Mouse (Mus musculus) R1 (cell line): Measurements from ENCODE around the gene Ccdc36.

Experiments
- DNase-seq: peaks from one replicate; pipeline ENCODE4 v3.0.0-alpha.2; 2018; ENCODE audit warnings: low read depth, low spot score

Ccdc36 gene

DNA sequence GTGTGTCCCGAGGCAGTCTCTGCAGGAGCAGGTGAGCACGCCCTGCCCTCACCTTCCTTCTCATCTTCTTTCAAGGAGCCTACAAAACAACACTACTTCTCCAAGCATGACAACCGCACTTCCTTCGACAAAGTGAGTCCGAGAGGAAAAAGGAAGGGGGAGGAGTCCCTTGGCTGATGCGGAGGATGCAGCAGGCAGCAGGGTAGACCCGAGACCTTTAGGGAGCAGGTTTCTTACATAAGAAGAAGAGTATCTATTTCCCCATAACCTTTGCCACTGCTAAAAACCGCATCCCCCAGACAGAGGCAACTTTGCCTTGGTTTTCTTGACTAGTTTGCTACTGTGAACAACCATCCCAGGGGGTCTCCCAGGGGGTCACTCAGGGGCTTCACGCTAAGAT is 16.8 kb upstream of the Ccdc36 start:
- DNase-seq, result no peak

- DNase-seq, result no peak
Observed at GRCm38 (mm10) chr9:108441236-108441919, 13.1 kb upstream of the Ccdc36 start.

GRCm38 (mm10) chr9:108440485-108440884 is 12.2 kb upstream of the Ccdc36 start:
- DNase-seq, result no peak

DNA sequence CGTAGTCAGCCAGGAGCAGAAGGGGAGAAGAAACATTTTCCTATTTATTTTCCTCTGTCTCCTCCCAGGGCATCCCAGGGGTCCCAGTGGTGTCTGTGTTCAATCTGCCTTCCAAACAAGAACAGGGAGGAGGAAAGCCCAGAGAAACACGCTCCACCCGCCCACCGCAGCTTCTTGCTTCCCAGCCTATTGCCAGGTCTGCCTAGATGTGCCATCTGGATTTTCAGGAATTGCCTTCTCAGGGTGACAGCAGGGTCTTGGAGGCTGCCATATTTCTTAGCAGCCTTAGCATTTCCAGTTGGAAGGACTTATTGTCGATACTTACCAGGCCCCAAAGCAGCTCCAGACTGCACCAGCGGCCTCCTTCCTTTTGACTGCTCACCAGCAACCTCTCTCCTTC is 10.9 kb upstream of the Ccdc36 start:
- DNase-seq, result no peak

DNA sequence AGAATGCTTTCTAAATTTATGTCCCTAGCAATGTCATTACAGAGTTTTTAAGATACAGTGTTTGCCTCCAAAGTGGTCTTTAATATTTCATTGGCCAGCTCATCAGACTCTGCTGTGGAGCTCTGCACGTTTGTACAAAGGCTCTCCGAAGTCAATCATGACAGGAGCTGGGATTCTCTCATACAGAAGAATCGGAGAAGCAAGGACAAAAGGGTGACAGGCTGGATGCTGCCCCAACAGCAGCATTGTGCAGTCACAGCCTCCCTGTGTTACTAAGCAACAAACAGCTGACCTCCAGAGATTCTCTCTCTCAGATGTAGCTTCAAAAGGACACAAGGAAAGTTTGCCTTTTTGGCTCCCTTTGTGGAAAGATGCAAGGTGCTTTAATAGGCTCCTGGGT is 7.9 kb upstream of the Ccdc36 start, which contains the start of gene BC048562:
Gene BC048562 (plus strand): TSS at position 301 of the 400 bp plus-strand sequence.
- DNase-seq, result no peak

- peak; percentile 87 for DNase-seq
Observed at GRCm38 (mm10) chr9:108431431-108432067, 3.3 kb upstream of the Ccdc36 start.

DNA sequence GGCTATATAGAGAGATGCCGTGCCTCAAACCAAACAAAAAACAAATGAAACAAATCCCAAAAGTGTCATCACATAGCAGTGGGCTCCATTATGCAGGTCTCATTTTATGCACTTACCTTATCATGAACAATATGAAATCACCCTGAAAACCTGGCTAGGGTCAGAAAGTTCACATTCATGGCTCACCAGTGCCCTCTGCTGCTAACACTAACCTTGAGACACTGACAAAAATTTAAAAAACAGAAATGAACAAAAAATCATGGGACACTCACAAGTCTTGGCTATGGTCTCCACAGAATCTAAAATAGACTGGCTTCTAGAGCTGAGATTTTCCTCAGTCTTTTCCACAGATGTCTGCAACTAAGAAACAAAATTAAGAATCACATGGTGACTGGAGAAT is 16.1 kb downstream of the Ccdc36 start:
- peak; percentile 25 for DNase-seq

DNA sequence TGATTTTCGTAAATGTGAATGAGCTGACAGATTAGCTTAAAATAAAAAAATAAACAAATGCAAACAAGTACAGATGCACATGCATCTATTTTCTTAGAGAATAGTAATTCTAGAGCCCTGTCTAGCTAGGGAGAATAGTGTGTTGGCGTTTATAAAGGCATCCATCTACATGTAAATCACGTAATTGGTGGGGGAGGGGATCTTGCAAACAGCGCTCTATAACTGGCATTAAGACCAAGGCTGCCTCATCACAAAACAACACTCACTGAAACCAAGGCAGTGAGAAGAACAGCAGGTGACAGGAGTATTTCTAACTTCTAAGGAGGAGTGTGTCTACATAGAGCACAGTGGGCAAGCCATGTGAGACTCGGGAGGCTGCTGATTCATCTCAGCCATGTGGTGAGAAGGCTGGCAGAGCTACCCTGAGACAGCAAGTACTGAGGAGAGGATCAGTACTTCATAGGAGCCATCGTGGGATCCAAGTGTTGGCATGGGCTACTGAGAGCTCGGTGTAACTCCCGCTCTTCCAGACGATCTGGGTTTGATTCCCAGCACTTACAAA is 16.8 kb downstream of the Ccdc36 start:
- DNase-seq, result no peak

GRCm38 (mm10) chr9:108409535-108409934 is 18.7 kb downstream of the Ccdc36 start:
- DNase-seq, result no peak

GRCm38 (mm10) chr9:108404451-108404850 is 23.8 kb downstream of the Ccdc36 start:
- DNase-seq, result peak; percentile 68

DNA sequence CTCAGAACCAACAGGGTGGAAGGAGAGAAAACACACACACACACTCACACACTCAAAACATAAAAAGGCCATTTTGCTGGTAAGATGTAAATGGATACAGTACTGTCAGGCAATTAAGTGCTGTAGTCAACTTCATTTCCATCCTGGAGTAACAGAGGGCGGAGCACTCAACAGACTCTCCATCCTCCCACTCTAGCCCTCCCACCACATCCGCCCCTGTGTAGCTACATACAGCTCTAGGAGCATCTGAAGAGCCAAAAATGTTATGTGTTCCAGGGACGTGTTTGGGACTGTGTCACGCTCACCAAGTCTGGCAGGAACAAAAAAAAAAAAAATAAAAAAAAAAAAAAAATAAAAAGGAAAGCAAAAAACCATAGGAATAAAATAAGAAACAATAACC is 25.2 kb downstream of the Ccdc36 start:
- no peak for DNase-seq

DNA sequence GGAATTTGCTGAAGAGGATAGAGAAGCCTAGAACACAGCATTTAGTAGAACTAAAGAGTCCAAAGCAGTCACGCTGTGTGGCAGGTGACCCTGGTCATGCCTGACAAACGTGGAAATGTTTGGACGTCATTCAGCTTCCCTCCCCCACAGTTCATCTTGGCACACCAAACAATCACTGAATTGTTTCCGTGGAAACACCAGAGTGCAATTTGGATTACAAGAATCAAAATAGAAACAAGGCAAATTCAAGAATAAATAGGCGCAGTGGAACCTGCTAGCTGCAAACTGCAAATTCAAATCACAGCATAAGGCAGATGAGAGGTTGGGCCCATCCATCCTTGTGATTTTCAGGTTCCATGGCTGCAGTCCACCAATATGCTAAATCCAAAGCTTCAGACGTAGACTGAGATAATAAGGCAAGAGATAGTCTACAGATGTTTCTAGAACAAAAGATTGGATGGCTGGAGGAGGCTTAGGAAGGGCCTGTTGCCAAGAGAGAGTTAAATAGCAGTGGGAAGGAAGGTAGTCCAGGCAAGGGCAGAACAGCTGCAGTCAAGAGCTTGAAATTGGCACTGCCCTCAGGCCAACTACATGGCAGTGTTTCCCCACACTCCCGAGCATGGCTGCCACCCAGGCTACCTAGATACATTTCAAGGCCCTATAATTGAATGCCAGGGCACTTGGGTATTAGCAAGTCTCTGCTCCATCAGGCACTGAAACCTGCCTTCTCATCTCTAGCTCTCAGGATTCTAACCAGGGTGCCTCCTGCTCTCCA is 26.9 kb downstream of the Ccdc36 start:
- no peak for DNase-seq

- no peak for DNase-seq
Observed at GRCm38 (mm10) chr9:108398324-108398723, 30.0 kb downstream of the Ccdc36 start.

DNA sequence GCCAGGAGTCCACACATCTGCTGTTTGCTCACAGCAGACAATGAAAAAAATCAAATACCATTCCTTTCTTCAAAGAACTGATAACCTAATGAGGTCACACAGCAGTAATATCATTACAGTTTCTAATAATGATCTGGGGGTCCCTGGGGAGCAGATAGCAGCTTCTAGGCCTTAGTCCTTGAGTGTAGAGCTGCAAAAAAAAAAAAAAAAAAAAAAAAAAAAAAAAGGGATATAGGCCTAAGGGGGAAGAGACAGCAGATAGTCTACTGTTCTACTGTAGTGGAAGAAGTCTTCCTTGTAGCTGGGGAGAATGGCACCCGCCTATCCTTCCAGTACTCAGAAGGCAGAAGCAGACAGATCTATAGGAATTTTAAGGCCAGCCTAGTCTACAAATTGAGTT is 32.9 kb downstream of the Ccdc36 start:
- DNase-seq, result no peak

- DNase-seq, result no peak
Observed at GRCm38 (mm10) chr9:108394191-108394590, 34.1 kb downstream of the Ccdc36 start.

- peak; percentile 95 for DNase-seq
Observed at GRCm38 (mm10) chr9:108392676-108393075, 35.6 kb downstream of the Ccdc36 start, which contains the start of gene 1700102P08Rik. Gene 1700102P08Rik, plus strand, starts transcription at chr9:108392805.

DNA sequence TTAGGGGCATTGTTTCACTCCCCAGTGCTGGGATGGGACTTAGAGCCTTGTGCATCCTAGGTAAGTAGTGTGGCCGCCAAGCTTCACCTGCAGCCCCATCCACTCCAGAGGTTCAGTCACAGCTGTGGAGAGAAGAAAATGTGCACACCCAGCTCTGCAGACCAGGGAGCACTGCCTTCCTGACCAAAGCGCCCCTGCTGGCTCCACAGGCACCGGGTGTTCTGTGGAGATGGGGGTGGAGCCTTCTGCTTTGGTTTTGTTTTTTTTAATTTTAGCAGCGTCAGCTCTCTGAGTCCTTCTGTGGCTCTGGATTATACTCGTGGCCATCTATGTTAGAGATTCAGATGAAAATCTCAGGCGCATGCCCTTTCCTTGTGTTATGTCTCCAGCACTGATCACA is 39.1 kb downstream of the Ccdc36 start:
- peak; percentile 50 for DNase-seq

- no peak for DNase-seq
Observed at GRCm38 (mm10) chr9:108388601-108389000, 39.7 kb downstream of the Ccdc36 start.

DNA sequence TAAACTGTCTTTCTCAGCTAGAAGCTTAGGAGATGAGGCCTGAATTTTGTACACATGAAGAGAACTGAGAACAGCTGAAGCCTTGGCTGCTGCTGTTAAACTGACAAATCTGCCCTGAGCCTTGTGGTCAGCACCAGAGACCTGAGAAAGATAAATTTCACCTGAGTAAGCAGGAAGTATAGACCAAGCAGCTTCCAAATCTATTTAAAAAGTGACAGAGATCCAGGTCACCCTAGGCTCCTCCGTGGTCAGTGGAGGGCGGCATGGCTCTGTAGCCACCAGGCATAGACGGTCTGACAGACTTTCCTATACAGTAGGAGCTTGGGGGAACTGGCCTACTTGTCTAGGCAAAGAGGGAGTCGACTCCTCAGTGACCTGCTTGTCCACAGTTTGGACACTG is 41.5 kb downstream of the Ccdc36 start:
- no peak for DNase-seq

GRCm38 (mm10) chr9:108385006-108385405 is 43.3 kb downstream of the Ccdc36 start:
- peak; percentile 82 for DNase-seq

DNA sequence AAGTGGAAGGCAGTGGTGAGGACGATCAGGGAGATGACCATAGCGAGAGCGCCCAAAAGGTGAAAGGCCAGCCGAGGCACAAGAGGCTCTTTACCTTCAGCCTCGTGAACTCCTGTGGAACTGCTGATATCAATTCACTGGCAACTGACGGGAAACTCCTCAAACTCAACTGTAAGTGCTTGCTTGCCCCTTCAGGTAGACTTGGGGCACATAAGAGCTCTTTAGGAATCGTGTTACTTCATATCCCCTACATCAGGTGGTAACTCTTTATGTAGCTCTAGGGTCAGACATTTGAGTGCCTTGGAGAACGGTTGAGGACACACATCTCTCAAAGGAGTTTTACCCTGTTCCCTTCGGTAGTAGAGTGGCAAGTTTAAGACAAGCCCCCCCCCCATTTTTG is 46.9 kb downstream of the Ccdc36 start:
- DNase-seq, result no peak

GRCm38 (mm10) chr9:108379294-108379693 is 49.0 kb downstream of the Ccdc36 start:
- no peak for DNase-seq
